Mouse (Mus musculus) neutrophil, adult 59 days (primary cell): ENCODE results near the gene Tk2. TPM values are rescaled to one million over a fixed set of nuclear protein-coding genes. Genes with fewer than 3 reads are reported as not detected.

Source experiments
- total RNA-seq, 2 experiments: library from RNA; stranded (reverse); gene quantifications; 1 replicate in 1 of 2; 2 replicates in 1 of 2; pipeline ENCODE4 v1.2.4; 2023

Tk2 gene
- total RNA-seq: 10 to 100 TPM; 53.9 to 56.1 TPM

DNA sequence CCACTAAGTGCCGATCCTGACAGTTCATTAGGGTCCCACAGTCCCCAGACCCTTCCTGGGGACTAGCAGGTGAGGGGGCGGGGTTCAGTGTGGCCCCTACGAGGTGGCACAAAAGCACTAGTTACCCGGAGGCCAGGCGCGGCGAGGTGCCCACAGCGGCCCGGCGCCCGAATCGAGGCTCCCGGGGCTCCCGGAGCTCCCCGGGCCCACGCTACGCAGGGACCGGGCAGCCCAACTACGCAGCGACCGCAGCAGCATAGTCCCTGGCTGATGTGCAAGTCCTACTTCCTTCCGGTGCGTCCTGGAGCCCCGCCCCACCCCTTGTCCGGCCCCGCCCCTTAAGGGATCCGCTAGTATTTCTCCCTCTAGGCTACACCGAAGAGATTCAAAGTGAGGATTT lies at the start of gene Tk2:
Gene Tk2 (minus strand): TSS at position 283 of the 400 bp plus-strand sequence.

DNA sequence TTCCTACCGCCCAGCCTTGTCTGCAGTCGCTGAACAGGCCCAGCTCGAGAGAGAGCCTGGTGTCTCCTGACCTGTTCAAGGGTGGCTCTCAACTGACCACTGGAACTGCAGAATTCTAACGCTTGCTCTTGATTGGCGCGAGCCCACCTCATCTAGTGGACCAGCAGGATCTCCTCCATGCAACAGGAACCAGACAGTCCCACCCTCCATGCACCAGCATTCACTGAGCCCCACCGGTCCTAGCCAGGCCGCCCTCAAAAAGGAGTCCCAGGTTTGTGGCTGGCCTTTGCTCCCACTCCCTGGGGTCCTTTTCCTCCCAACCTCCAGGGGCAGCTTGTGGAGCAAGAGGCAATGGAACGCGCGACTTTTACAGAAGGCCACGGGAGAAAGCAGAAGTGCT lies 44.7 kb upstream of the Tk2 start, which contains the start of gene Cmtm2a:
Gene Cmtm2a (minus strand): TSS at position 101 of the 400 bp plus-strand sequence.

DNA sequence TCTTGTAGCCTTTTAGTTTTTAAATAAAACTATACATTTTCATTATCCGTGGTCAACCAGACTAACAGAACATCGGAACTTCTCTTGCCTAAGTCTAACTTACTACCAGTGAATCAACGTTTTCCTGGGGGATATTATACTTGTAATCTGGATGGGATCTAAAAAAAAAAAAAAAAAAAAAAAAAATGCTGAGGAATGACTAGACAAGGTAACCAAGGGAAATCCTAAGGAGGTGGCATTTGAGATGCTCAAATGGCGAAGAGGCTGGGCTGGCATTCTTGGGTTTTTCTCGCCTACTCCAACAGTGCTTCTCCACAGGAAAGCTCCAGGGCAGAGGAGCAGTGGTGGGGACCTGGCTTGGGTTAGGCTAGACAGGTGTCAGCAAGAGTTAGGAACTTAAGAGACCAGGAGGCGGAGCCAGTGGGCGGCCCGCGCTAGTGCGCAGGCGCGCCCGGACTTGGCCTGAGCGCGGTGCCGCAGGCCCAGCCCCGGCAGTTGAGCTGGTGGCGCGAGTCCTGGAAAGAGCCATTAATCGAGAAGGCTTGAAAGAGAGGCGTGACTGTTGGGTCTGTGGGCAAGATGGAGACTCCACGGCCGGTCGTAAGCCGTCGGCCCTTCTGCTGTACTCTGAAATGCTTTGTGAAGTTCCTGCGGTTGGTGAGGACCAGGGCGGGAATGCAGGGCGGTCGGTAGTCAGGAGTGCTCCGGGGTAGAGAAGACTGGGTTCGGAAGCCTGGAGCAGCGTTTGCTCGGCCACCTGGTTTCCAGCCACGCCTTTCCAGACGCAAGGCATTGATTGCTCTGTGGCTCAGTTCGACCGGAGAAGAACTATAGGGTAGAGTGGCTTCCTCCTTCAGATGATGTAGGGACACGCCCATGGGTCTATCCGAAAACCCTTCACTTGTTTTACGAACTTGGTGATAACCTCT lies 2.3 kb upstream of the Tk2 start, which contains the start of gene Cklf:
Gene Cklf (plus strand): TSS at position 423 of the 929 bp plus-strand sequence.

Other genes starting within 250 kb of the Tk2 start
- gene Cdh5, start 146.9 kb downstream of the Tk2 start, total RNA-seq: 1 to 10 TPM in 1 of 2 experiments, under 1 TPM in 1; 0.42 to 1.0 TPM
- gene Bean1, start 78.1 kb downstream of the Tk2 start, total RNA-seq: not detected
- gene Cklf, start 2.3 kb upstream of the Tk2 start, total RNA-seq: 100 to 1,000 TPM in 1 of 2 experiments, 10 to 100 TPM in 1; 99.2 to 105 TPM
- gene Cmtm2a, start 44.6 kb upstream of the Tk2 start, total RNA-seq: not detected
- gene Gm45711, start 61.5 kb upstream of the Tk2 start, total RNA-seq: not detected
- not detected for gene Cmtm1, start 61.6 kb upstream of the Tk2 start, total RNA-seq
- gene Gm11020, start 73.0 kb upstream of the Tk2 start, total RNA-seq: not detected
- not detected for gene Cmtm2b, start 73.7 kb upstream of the Tk2 start, total RNA-seq
- gene Cmtm3, start 90.9 kb upstream of the Tk2 start, total RNA-seq: 10 to 100 TPM; 29.6 to 41.0 TPM
- gene Cmtm4, start 147.2 kb upstream of the Tk2 start, total RNA-seq: under 1 TPM; 0.49 to 0.86 TPM
- gene Dync1li2, start 194.5 kb upstream of the Tk2 start, total RNA-seq: 10 to 100 TPM; 45.2 to 65.7 TPM